50 mouse cellular contexts compared by ENCODE assay signal in the genomic region with DNA sequence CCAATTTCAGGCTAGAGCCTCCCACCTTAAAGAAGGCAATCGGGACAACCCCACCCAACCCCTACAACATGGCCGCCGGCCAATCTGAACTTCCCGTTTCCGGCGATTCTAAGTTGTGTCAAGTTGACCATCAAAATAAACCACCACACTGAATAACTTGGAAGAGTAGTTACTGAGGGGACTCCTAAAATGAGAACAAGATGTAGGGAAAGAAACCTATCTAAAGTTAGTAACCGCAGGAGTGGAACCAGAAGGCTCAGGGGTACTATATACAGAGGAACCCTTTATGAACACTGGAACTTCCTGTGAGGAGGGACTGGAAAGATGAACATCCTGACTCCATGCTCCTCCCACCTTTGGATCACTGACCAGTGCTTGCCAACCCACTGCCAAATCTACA. TPM values are rescaled to one million over a fixed set of nuclear protein-coding genes. Genes with fewer than 3 reads are reported as not detected.
"Had no signal": no experiment of that assay in that cellular context is flagged by ENCODE, and none has a peak within 500 bp of the region (broad histone marks: within the 10 kb centered on the region; RNA-seq: fewer than 3 reads in every experiment).

No protein-coding gene starts in this region.

- H3K27me3 ChIP-seq: heart, embryonic 12.5 days; heart, embryonic 13.5 days; heart, embryonic 15.5 days; hindbrain, embryonic 13.5 days; hindbrain, embryonic 15.5 days; intestine, embryonic 15.5 days; kidney, embryonic 15.5 days had no signal

- H3K4me3 ChIP-seq: heart, embryonic 12.5 days; heart, embryonic 13.5 days; heart, embryonic 15.5 days; hindbrain, embryonic 10.5 days; hindbrain, embryonic 13.5 days; hindbrain, embryonic 15.5 days; intestine, embryonic 15.5 days; kidney, embryonic 15.5 days; layer of hippocampus, adult 2 months; left cerebral cortex, adult 2 months had no signal

- H3K4me1 ChIP-seq: heart, embryonic 12.5 days; heart, embryonic 13.5 days; heart, embryonic 15.5 days; hindbrain, embryonic 10.5 days; hindbrain, embryonic 13.5 days; hindbrain, embryonic 15.5 days; intestine, embryonic 15.5 days had no signal

- H3K36me3 ChIP-seq: heart, embryonic 12.5 days; heart, embryonic 13.5 days; heart, embryonic 15.5 days; hindbrain, embryonic 10.5 days; hindbrain, embryonic 13.5 days; hindbrain, embryonic 15.5 days; intestine, embryonic 15.5 days; kidney, embryonic 15.5 days had no signal

- H3K27ac ChIP-seq: heart, embryonic 13.5 days; heart, embryonic 15.5 days; hindbrain, embryonic 10.5 days; hindbrain, embryonic 13.5 days; hindbrain, embryonic 14.5 days; hindbrain, embryonic 15.5 days; hindbrain, postnatal 0 days; intestine, embryonic 15.5 days; kidney, embryonic 15.5 days; kidney, postnatal 0 days; layer of hippocampus, adult 2 months; left cerebral cortex, adult 2 months had no signal

- ATAC-seq: hindbrain, embryonic 16.5 days; hindbrain, postnatal 0 days; inflammation-experienced regulatory T-cells, adult 6 months; intestine, embryonic 15.5 days; intestine, embryonic 16.5 days; intestine, postnatal 0 days had no signal

- H3K9ac ChIP-seq: heart, embryonic 12.5 days; heart, embryonic 13.5 days; heart, embryonic 15.5 days; hindbrain, embryonic 13.5 days; hindbrain, embryonic 14.5 days; hindbrain, embryonic 15.5 days; intestine, embryonic 15.5 days; kidney, embryonic 15.5 days had no signal

- H3K4me2 ChIP-seq: heart, embryonic 11.5 days; heart, embryonic 12.5 days; heart, embryonic 13.5 days; heart, embryonic 15.5 days; hindbrain, embryonic 13.5 days; hindbrain, embryonic 14.5 days; hindbrain, embryonic 15.5 days; intestine, embryonic 15.5 days; kidney, embryonic 15.5 days had no signal

- DNase-seq: heart, postnatal 10 days; heart, postnatal 14 days; heart, postnatal 36 days; heart, postnatal 4 days; kidney, adult 11 months; kidney, adult 18-20 months; kidney, adult 2 months; kidney, adult 8-10 months; kidney, adult 9 months; kidney, postnatal 10 days; kidney, postnatal 14 days; kidney, postnatal 25 days; kidney, postnatal 36 days; kidney, postnatal 4 days; layer of hippocampus, adult 9-11 months; layer of hippocampus, postnatal 36 days had no signal

- H3K9me3 ChIP-seq: heart, embryonic 12.5 days; heart, embryonic 13.5 days; heart, embryonic 15.5 days; hindbrain, embryonic 10.5 days; hindbrain, embryonic 13.5 days; hindbrain, embryonic 15.5 days; intestine, embryonic 15.5 days; kidney, embryonic 15.5 days had no signal

RNA-seq across cellular contexts. Expression of a gene that starts 10.9 kb away (rescaled TPM):
- total RNA-seq: heart, postnatal 10 days; heart, postnatal 14 days; heart, postnatal 25 days; heart, postnatal 36 days; heart, postnatal 4 days; hematopoietic stem cell, adult 5-6 weeks; hindbrain, postnatal 0 days; layer of hippocampus, adult 18-20 months; layer of hippocampus, adult 2 months; layer of hippocampus, adult 8-10 months; layer of hippocampus, postnatal 10 days; layer of hippocampus, postnatal 14 days; layer of hippocampus, postnatal 25 days; layer of hippocampus, postnatal 36 days; left cerebral cortex, adult 18-20 months; left cerebral cortex, adult 2 months; left cerebral cortex, adult 8-10 months had no signal
- polyA plus RNA-seq: heart, embryonic 11.5 days; heart, embryonic 12.5 days; heart, embryonic 13.5 days; heart, embryonic 14.5 days; heart, embryonic 15.5 days; heart, embryonic 16.5 days; hindbrain, embryonic 10.5 days; hindbrain, embryonic 11.5 days; hindbrain, embryonic 13.5 days; hindbrain, embryonic 14.5 days; hindbrain, embryonic 15.5 days; hindbrain, embryonic 16.5 days; hindbrain, postnatal 0 days; inflammation-experienced regulatory T-cells, adult 6 months; intestine, embryonic 14.5 days; intestine, embryonic 15.5 days; intestine, embryonic 16.5 days; intestine, postnatal 0 days; kidney, embryonic 14.5 days; kidney, embryonic 15.5 days; kidney, embryonic 16.5 days; kidney, postnatal 0 days had no signal

RNA-seq across cellular contexts. Expression of a gene that starts 41.5 kb away (rescaled TPM):
- total RNA-seq: heart, postnatal 14 days; heart, postnatal 4 days; hindbrain, postnatal 0 days; layer of hippocampus, postnatal 10 days had no signal
- polyA plus RNA-seq: heart, embryonic 12.5 days; heart, embryonic 14.5 days; heart, embryonic 15.5 days; heart, postnatal 0 days; hindbrain, embryonic 10.5 days; hindbrain, embryonic 11.5 days; hindbrain, embryonic 13.5 days; hindbrain, embryonic 14.5 days; hindbrain, embryonic 15.5 days; hindbrain, embryonic 16.5 days; hindbrain, postnatal 0 days; kidney, embryonic 14.5 days had no signal
